Mouse (Mus musculus) liver, adult (tissue): ENCODE measurements around the gene Teddm2.
A peak's percentile ranks its signal among the peaks of the same experiment; 100 is the strongest.

Source experiments
- GATA4 ChIP-seq: IDR thresholded peaks from 2 replicates; pipeline ENCODE4 v1.6.1; 2014; ENCODE audit warnings: mild to moderate bottlenecking, low read length; ENCODE audit not compliant: insufficient replicate concordance

The Teddm2 gene

DNA sequence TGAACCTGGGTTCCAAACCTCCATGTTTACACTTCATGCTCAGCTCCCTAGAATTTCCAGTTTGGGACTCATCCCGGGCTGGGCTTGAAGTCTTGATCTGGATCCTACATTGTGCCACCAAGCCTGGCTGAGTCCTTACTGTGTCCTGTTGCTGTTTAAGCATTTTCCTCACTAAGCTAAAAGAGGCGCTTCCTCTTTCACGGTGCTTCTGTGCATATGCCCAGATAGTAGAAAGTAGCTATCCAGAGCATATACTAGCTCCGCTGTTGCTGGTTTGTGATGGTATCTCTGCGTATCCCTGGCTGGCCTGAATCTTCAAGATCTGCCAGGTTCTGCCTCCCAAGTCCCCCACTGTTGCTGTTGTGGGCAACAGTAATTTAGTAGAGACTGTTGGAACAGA lies 10.4 kb upstream of the Teddm2 start:
- TF ChIP-seq GATA4: no peak

DNA sequence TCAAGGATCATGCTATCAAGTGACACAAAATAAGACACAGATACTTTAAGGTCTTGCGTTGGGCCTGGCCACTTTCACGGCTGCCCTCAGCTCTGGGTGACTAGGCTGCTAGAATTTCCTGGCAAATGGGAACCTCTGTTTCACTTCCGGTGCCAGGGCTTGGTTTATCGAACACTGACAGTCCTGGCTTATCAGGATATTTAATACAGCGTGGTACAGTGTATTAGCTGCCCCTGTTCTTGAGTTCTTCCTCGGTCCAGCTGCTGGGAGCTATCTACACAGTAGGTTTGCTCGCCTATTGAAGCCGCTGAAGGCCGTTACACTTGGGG lies 9.9 kb upstream of the Teddm2 start:
- no peak for TF ChIP-seq GATA4

DNA sequence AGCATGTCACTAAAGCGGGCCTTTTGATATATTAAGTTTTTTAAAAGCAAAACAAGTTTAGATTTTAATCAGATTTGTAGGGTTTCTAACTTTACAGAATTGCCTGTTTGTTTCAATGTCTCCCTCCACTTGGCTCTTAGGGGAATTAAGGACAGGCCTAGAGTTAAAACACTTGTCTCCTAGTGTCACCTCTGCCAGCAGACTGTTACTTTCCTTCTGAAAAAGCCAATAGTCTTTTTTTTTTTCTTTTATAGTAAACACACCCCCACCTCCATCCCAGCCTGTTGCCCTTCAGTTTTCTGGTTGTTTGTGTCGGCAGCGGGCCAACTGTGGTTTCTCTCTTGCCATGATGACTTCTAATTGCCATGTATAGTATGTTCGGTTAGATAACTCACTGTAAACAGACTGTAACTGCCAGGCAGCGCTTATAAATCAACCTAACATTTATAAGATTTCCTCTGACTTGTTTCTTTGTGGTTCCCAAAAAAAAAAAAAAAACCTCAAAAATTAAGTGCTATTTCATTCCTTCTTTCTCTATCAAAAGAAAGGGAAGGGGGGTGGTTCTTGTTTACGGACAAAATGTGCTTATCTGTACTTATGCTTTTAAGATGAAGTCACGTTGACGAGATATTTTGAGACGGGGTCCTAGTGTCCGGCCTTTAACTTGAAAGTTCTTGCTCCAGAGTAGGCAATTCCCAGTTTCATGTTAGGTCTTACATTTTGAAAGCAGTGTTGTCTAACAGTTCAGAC lies 9.4 kb upstream of the Teddm2 start:
- no peak for TF ChIP-seq GATA4

DNA sequence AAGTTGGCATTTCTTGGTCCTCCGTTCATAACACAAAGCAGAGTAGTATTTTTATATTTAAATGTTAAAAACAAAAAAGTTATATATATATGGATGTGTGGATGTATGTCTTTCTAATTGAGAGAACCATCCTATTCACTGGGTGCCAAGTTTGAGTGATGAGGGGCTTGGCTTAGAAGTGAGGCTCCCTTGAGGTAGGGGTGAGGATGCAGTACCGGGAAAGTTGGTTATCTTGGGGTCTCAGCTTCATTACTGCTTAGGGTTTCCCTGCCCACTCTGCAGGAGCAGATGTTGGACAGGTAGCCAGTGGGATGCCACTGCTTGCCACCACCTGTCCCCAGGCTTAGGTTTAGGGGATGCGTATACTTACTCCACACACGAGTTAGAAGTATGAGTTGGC lies 8.7 kb upstream of the Teddm2 start:
- TF ChIP-seq GATA4: no peak

DNA sequence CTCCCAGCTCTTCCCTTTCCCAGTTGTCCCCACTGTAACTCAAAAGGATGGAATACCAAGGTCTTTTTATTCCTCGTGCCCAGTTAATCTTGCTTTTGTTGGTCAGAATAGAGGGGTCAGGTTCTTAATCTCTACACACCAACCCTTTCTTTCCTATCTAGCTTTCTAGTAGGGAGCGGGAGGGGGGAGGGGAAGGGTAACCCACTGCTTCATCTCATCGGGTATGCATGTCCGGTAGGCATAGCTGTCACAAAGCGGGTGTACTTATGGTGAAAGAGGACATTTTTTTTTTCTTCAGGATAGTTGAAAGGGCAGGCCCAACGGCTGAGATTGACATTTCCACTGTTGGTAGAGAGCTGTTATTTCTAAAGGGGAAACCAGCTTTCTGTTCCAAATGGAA lies 8.2 kb upstream of the Teddm2 start:
- no peak for TF ChIP-seq GATA4

DNA sequence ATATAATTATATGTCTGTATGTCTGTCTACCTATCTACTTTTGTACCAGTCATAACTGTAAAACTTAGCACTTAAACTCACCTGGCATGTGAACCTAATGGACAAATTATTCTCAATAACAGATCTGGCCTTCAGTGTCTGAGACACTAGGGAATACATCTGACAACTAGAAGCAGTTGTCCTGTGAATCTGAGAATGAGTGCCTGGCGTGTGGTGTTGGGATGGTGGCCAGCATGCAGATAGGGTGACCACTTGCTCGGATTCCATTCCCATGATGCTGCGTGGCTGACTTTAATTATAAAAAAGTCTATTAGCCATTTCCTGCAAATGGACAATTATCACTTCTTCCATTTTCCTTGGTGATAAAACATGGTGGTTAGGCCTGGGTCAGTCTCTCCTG lies 5.9 kb upstream of the Teddm2 start:
- TF ChIP-seq GATA4: no peak

DNA sequence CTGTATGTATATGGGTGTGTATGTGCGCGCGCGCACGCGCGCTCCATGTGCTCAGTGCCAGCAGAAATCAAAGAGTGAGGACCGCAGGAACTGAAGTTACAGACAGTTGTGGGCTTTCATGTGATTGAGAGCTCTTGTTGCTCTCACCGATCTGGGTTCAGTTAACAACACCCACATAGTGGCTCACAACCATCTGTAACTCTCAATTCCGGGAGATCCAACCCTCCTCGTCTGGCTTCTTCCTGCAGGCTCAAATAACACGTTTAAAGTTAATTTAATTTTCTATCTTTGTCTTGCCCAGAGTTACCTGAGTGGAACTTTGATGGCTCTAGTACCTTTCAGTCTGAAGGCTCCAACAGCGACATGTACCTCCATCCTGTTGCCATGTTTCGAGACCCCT lies 4.2 kb upstream of the Teddm2 start:
- no peak for TF ChIP-seq GATA4

DNA sequence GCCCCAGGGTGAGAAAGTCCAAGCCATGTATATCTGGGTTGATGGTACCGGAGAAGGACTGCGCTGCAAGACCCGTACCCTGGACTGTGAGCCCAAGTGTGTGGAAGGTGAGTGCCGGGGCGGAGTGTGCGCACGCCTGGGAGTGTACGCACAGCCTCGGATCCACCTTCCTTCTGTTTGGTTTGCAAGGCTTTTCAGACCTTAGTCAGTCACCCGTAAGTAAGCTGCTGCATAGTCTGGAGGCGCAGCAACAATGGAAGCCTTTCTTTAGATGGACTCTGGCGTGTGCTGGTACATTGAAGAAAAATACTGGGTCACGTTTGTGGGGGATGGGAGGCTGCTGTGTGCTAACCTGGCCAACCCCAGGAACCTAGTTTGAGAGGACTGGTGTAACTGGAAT lies 3.0 kb upstream of the Teddm2 start:
- TF ChIP-seq GATA4: no peak

DNA sequence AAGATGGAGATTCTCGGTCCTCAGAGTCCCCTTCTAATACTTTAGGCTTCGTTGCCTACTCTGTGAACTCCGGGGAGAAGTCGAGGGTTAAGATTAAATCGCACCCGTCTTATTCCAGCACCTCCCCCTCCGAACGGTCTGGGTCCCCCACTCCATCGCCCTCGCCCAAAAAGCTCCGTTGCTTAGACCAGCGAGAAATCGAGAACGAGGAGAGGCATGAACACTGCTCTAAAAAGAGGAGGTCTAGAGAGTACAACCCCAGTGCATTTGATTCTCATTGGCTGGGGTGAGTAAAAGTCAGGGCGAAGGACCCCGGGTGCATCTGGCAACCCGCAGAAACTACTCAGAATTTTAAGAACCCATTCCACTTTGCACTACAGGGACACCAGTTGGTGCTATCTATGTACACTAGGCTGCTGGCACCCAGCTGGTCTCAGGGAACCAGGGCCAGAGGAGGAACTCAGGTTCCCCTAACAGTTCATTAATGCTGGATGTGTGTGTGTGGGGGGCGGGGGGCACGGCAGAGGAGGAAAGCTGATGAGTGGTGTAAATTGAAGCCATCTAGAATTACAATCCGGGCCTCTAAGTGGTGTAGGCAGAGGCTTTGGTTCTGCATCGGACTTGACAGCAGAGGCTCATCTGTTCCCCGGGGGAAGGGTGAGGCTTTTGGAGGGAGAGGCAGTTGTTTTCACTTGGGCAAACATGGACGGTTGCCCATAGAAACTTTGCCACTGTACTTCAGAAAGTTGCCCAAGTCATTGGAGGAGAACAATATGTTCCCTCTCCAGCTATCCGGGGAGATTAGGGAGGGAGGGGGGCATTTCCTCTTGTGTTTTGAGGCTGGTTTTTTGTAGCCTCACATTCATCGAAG lies 1.1 kb upstream of the Teddm2 start:
- peak; percentile 78; the same call in 1 of the 2 replicates for TF ChIP-seq GATA4

DNA sequence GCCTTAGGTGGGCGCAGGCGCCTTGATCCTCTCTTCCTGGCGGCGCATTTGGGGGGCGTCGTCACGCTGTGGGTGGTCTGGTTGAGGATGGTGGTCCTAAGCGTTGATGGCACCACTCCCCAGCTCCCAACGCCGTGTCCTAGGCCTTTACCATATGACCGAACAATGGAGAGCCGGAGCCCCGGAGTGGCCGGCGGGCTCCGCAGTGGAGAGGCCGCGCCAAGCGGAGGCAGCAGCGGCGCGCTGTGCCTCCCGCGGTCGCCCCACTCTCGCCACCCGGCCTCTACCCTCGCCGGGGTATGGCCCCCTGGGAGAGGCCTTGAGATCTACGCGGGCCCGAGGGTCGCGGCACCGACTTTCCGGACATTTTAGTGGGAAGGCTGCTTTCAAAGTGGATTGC lies 353 bp upstream of the Teddm2 start:
- TF ChIP-seq GATA4: no peak

DNA sequence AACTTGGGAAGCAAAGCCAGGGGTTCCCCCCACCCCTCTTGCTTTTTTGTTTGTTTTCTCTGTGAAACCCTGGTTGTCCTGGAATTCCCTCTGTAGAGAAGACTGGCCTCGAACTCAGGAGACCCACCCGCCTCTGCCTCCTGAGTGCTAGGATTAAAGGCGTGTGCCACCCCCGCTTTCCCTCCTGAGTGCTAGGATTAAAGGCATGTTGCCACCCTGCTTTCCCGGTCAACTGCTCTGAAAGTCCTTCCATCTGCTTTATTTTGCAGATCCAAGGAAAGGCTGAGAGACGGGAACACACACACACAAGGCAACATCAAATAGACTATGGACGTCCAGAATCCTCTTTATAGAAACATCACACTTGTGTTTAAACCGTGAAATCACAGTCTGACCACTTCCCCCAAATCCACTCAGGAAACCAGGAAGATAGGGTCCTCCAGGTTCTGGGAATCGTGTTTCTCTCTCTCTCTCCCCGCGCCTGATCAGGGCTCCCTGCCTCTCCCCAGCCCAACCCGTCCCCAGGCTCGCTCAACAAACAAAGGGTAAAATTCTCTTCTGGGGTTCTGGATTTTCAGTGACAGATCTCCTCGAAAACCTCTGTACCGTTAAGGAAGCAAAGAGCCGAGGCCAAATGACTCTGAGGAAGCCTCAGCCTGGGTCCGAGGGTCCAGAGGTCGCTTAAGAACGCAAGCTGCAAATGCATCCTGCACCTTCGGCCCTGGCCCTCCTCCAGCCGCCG lies 868 bp downstream of the Teddm2 start:
- TF ChIP-seq GATA4: no peak

DNA sequence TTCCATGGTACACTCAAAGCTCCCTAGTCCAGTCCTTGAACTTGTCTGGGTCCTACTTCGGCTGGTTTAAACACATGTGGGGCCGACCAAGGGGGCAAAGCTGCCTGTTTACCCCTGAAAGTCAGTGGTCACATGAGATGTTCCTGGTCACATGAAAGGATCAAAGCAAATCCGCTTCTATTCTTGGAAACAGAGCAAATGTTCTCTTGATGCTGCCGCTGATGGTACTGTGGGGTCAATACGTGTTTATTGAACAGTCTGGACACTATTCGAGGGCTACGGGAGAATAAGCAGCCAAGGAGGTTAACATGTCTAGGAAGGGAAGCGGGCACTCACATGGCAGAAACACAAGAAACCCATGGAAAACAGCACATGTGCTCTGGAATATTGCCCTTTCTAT lies 2.8 kb downstream of the Teddm2 start:
- no peak for TF ChIP-seq GATA4

DNA sequence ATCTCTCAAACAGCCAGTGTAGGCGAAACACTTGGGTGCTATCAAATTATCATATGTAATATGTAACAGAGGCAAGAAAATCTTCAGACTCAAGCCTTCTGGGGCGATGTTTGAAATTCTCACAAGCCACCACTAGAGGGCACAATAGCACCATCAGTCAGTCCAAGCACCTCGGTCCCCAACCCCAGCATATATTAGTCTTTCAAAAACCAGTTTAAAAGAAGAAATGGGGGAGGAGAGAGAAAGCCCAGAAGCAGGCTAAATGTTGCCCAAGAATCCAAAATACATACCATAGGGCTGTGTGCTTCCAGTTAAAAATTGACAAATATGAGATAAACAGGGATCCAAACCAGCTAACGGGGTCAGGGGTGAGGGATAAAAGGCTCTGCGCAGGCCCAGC lies 5.0 kb downstream of the Teddm2 start:
- no peak for TF ChIP-seq GATA4

DNA sequence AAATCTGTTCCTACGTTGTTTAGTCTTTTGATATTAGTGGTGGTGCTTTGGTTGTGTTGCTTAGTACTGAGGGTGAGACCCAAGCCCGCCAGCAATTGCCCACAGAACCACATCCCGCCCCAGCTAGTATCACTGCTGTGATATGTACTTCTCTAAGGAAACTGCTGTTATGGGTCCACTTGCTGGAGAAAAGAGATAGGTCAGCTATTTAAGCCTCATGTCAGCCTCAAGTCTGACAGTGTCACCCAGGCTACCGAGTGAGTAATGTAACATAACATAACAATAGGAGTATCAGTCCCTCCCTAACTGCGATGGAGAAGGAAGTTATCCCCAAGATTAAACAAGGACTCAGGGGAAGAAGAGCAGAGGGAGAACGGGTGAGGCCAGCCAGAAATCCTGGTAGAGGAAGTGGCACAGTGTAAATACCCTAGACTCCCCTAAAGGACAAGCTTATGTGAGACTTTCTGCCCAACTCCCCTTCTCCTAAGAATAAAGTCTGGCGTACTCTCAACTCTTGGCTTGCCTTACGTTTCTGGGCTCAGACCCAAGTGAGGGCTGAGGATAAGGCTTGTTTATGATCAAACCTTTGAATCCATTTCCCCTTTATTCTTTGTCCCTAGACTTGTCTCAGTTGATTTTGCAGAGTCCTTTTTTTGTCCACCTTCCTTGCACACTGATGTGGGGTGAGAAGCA lies 5.7 kb downstream of the Teddm2 start:
- no peak for TF ChIP-seq GATA4

DNA sequence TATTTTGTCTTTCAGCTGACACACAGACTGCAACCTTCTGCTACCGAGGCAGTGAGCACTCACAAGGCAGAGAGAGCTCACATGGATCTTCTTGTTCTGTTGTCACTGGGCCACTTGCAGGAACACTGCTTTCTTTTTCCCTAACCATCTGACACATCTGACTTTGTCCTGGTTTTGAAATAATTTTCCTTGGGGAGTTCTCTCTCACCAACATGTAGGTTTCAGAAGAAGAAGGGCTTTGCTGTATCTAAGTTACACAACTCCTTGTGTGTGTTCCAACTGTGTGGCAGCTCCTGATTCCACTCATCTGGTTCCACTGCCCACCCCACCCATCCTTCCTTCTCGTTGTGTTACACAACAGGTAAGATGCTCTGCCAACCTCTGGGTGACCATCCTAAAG lies 6.3 kb downstream of the Teddm2 start:
- no peak for TF ChIP-seq GATA4
